Mouse (Mus musculus) embryonic fibroblast, embryonic 13.5 days (primary cell): Measurements from ENCODE around the gene Stt3b.

ENCODE experiments used
- CTCF ChIP-seq: IDR thresholded peaks from 2 replicates; pipeline ENCODE4 v1.5.1; 2011; ENCODE audit warnings: mild to moderate bottlenecking, control low read depth, low read length, moderate library complexity, borderline replicate concordance; ENCODE audit not compliant: insufficient read depth
- POLR2A ChIP-seq: IDR thresholded peaks from 2 replicates; pipeline ENCODE4 v1.6.1; 2011; ENCODE audit warnings: low read depth, mild to moderate bottlenecking, control low read depth, low read length, moderate library complexity

DNA sequence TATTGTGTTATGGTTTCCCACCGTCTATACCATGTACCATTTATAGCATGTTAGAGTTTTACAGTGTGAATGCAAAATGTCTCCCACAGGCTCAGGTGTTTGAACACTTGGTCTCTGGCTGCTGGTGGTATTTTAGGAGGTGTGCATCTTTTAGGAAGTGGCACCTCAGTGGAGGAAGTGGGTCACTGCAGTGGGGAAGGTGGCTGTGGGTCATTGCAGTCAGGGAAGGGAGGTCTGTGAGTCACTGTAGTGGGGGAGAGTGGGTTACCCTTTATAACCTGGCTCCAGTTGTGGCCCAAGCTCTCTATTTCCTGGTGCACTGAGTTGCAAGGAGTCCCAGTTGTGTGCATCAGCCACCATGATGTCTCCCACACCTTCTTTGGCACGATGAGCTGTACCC is 48.2 kb upstream of the Stt3b start:
- TF ChIP-seq CTCF: no peak
- TF ChIP-seq POLR2A: no peak
